Mouse (Mus musculus) MEL (cell line): ENCODE results near the gene Pax3. TPM values are rescaled to one million over a fixed set of nuclear protein-coding genes. Genes with fewer than 3 reads are reported as not detected.

Experiments used
- DNase-seq: peaks from one replicate; pipeline ENCODE4 v3.0.0; 2011; ENCODE audit warnings: low read depth, low spot score
- H3K27ac ChIP-seq: 2 replicates; pipeline ENCODE4 v1.5.1; 2012; ENCODE audit warnings: low read depth, mild to moderate bottlenecking, control low read depth, low read length, moderate library complexity; ENCODE audit not compliant: control insufficient read depth
- H3K27me3 ChIP-seq, 2 experiments: fragments of 150-350 bp in 1 of 2; sonication (generic) in 1 of 2; 2 replicates each; pipeline ENCODE4 v1.6.1; 2012; ENCODE audit warnings: low read length in 2 of 2, mild to moderate bottlenecking in 2 of 2, improper control_type of control experiment in 1 of 2, moderate library complexity in 1 of 2; ENCODE audit not compliant: insufficient read depth in 2 of 2, control insufficient read depth in 1 of 2
- H3K36me3 ChIP-seq, 2 experiments: 2 replicates each; pipeline ENCODE4 v1.6.1; 2012 to 2014; ENCODE audit warnings: low read length in 2 of 2, improper control_type of control experiment in 1 of 2, inconsistent platforms in 1 of 2, mild to moderate bottlenecking in 1 of 2; ENCODE audit not compliant: insufficient read depth in 2 of 2, control insufficient read depth in 1 of 2
- H3K4me1 ChIP-seq, 2 experiments: fragments of 150-350 bp in 1 of 2; sonication (generic) in 1 of 2; 2 replicates each; pipeline ENCODE4 v1.6.1; 2012; ENCODE audit warnings: low read length in 2 of 2, improper control_type of control experiment in 1 of 2, mild to moderate bottlenecking in 1 of 2; ENCODE audit not compliant: insufficient read depth in 2 of 2, control insufficient read depth in 1 of 2
- H3K4me3 ChIP-seq, 2 experiments: fragments of 150-350 bp in 1 of 2; sonication (generic) in 1 of 2; 2 replicates each; pipeline ENCODE4 v1.5.1; 2012; ENCODE audit warnings: low read depth in 2 of 2, low read length in 2 of 2, mild to moderate bottlenecking in 2 of 2, moderate library complexity in 2 of 2, control low read depth in 1 of 2, improper control_type of control experiment in 1 of 2; ENCODE audit not compliant: control insufficient read depth in 1 of 2, insufficient read depth in 1 of 2
- H3K79me2 ChIP-seq: 2 replicates; pipeline ENCODE4 v1.6.1; 2012; ENCODE audit warnings: mild to moderate bottlenecking, low read length, moderate library complexity; ENCODE audit not compliant: control insufficient read depth, poor library complexity, insufficient read depth
- H3K9ac ChIP-seq: 2 replicates; pipeline ENCODE4 v1.6.1; 2012; ENCODE audit warnings: low read depth, mild to moderate bottlenecking, control low read depth, low read length, moderate library complexity; ENCODE audit not compliant: control insufficient read depth, poor library complexity, severe bottlenecking
- H3K9me3 ChIP-seq: fragments of 150-350 bp; sonication (generic); replicated peaks from 2 replicates; pipeline ENCODE4 v1.6.1; 2012; ENCODE audit warnings: mild to moderate bottlenecking, low read length, improper control_type of control experiment, moderate library complexity; ENCODE audit not compliant: insufficient read depth
- BHLHE40 ChIP-seq: IDR thresholded peaks from 2 replicates; pipeline ENCODE4 v1.6.1; 2012; ENCODE audit warnings: low read depth, mild to moderate bottlenecking, inconsistent platforms, low read length, improper control_type of control experiment, borderline replicate concordance
- CHD1 ChIP-seq: IDR thresholded peaks from 2 replicates; pipeline ENCODE4 v1.6.1; 2012; ENCODE audit warnings: low read depth, mild to moderate bottlenecking, inconsistent platforms, low read length, improper control_type of control experiment
- CTCF ChIP-seq, 3 experiments: IDR thresholded peaks in 2 of 3; conservative IDR thresholded peaks in 1 of 3; 2 replicates each; pipeline ENCODE4 v1.5.1; 2011 to 2012; ENCODE audit warnings: low read length in 3 of 3, low read depth in 2 of 3, mild to moderate bottlenecking in 2 of 3, improper control_type of control experiment in 1 of 3, inconsistent platforms in 1 of 3, mixed read lengths in 1 of 3, moderate library complexity in 1 of 3; ENCODE audit not compliant: control insufficient read depth in 1 of 3, insufficient read depth in 1 of 3, poor library complexity in 1 of 3, severe bottlenecking in 1 of 3
- E2F4 ChIP-seq: IDR thresholded peaks from 2 replicates; pipeline ENCODE4 v1.6.1; 2011; ENCODE audit warnings: low read depth, low read length, improper control_type of control experiment, borderline replicate concordance
- EP300 ChIP-seq, 2 experiments: IDR thresholded peaks; 2 replicates each; pipeline ENCODE4 v1.6.1; 2011; ENCODE audit warnings: improper control_type of control experiment in 2 of 2, low read length in 2 of 2, low read depth in 1 of 2, mild to moderate bottlenecking in 1 of 2
- GABPA ChIP-seq: IDR thresholded peaks from 2 replicates; pipeline ENCODE4 v1.6.1; 2012; ENCODE audit warnings: low read depth, mild to moderate bottlenecking, inconsistent platforms, low read length, improper control_type of control experiment, moderate library complexity
- JUND ChIP-seq: IDR thresholded peaks from 2 replicates; pipeline ENCODE4 v1.6.1; 2011; ENCODE audit warnings: low read depth, mild to moderate bottlenecking, improper control_type of control experiment, low read length
- KAT2A ChIP-seq: conservative IDR thresholded peaks from 2 replicates; pipeline ENCODE4 v1.6.1; 2012; ENCODE audit warnings: low read depth, low read length, improper control_type of control experiment, inconsistent platforms
- MAFK ChIP-seq: IDR thresholded peaks from 2 replicates; pipeline ENCODE4 v1.6.1; 2011; ENCODE audit warnings: low read depth, mild to moderate bottlenecking, low read length, improper control_type of control experiment, borderline replicate concordance
- MAX ChIP-seq: IDR thresholded peaks from 2 replicates; pipeline ENCODE4 v1.6.1; 2011; ENCODE audit warnings: low read length, improper control_type of control experiment
- MAZ ChIP-seq: IDR thresholded peaks from 2 replicates; pipeline ENCODE4 v1.6.1; 2012; ENCODE audit warnings: low read depth, mild to moderate bottlenecking, inconsistent platforms, low read length, improper control_type of control experiment
- MEF2A ChIP-seq: IDR thresholded peaks from 2 replicates; pipeline ENCODE4 v1.6.1; 2014; ENCODE audit warnings: low read depth, mild to moderate bottlenecking, inconsistent platforms, low read length, improper control_type of control experiment; ENCODE audit not compliant: poor library complexity, insufficient replicate concordance, severe bottlenecking; ENCODE audit errors: extremely low read depth
- MYB ChIP-seq: IDR thresholded peaks from 2 replicates; pipeline ENCODE4 v1.6.1; 2011; ENCODE audit warnings: mild to moderate bottlenecking, low read depth, low read length, improper control_type of control experiment
- NELFE ChIP-seq: IDR thresholded peaks from 2 replicates; pipeline ENCODE4 v1.6.1; 2011; ENCODE audit warnings: low read depth, low read length, improper control_type of control experiment
- POLR2A ChIP-seq, 2 experiments: IDR thresholded peaks; 2 replicates each; pipeline ENCODE4 v1.6.1; 2011 to 2012; ENCODE audit warnings: low read length in 2 of 2, mild to moderate bottlenecking in 2 of 2, control low read depth in 1 of 2, improper control_type of control experiment in 1 of 2, low read depth in 1 of 2, moderate library complexity in 1 of 2; ENCODE audit not compliant: control insufficient read depth in 1 of 2, insufficient read depth in 1 of 2, poor library complexity in 1 of 2
- POLR2AphosphoS5 ChIP-seq: IDR thresholded peaks from 2 replicates; pipeline ENCODE4 v1.6.1; 2012; ENCODE audit warnings: low read depth, borderline replicate concordance, mild to moderate bottlenecking, inconsistent platforms, low read length, moderate library complexity, mixed read lengths
- RAD21 ChIP-seq: IDR thresholded peaks from 2 replicates; pipeline ENCODE4 v1.6.1; 2011; ENCODE audit warnings: mild to moderate bottlenecking, low read depth, low read length, improper control_type of control experiment
- RCOR1 ChIP-seq: IDR thresholded peaks from 2 replicates; pipeline ENCODE4 v1.6.1; 2012; ENCODE audit warnings: low read depth, mild to moderate bottlenecking, inconsistent platforms, low read length, improper control_type of control experiment
- SIN3A ChIP-seq: IDR thresholded peaks from 2 replicates; pipeline ENCODE4 v1.6.1; 2012; ENCODE audit warnings: low read length, improper control_type of control experiment, inconsistent platforms
- SMC3 ChIP-seq: IDR thresholded peaks from 2 replicates; pipeline ENCODE4 v1.6.1; 2011; ENCODE audit warnings: low read depth, low read length, improper control_type of control experiment
- TCF12 ChIP-seq: IDR thresholded peaks from 2 replicates; pipeline ENCODE4 v1.6.1; 2014; ENCODE audit warnings: low read depth, mild to moderate bottlenecking, inconsistent platforms, low read length, improper control_type of control experiment, moderate library complexity
- USF1 ChIP-seq: IDR thresholded peaks from 2 replicates; pipeline ENCODE4 v1.6.1; 2014; ENCODE audit warnings: low read depth, mild to moderate bottlenecking, inconsistent platforms, low read length, improper control_type of control experiment, moderate library complexity
- USF2 ChIP-seq, 2 experiments: IDR thresholded peaks; 2 replicates each; pipeline ENCODE4 v1.6.1; 2011 to 2012; ENCODE audit warnings: improper control_type of control experiment in 2 of 2, low read length in 2 of 2, borderline replicate concordance in 1 of 2, inconsistent platforms in 1 of 2, low read depth in 1 of 2, mild to moderate bottlenecking in 1 of 2; ENCODE audit not compliant: insufficient read depth in 1 of 2
- ZC3H11A ChIP-seq: IDR thresholded peaks from 2 replicates; pipeline ENCODE4 v1.6.1; 2012; ENCODE audit warnings: low read depth, mild to moderate bottlenecking, inconsistent platforms, low read length, improper control_type of control experiment
- ZNF384 ChIP-seq: IDR thresholded peaks from 2 replicates; pipeline ENCODE4 v1.6.1; 2012; ENCODE audit warnings: low read depth, mild to moderate bottlenecking, inconsistent platforms, low read length, improper control_type of control experiment
- polyA plus RNA-seq, 2 experiments: library from polyadenylated mRNA; stranded (reverse) in 1 of 2; unstranded in 1 of 2; fragments of >175 nt in 1 of 2; fragments of >200 nt in 1 of 2; gene quantifications; 2 replicates each; pipeline versions ENCODE4 v1.2.1 to v1.2.4; 2012; ENCODE audit warnings: low replicate concordance in 2 of 2, low read depth in 1 of 2; ENCODE audit not compliant: insufficient read length in 2 of 2, insufficient read depth in 1 of 2, missing spikeins in 1 of 2
- total RNA-seq: library from RNA; depleted of rRNA; stranded (reverse); fragments of 300-350 nt; gene quantifications from 2 replicates; pipeline ENCODE4 v1.2.3, GENCODE M21; 2012

Pax3 gene
- total and polyA plus RNA-seq, 3 experiments: not detected

DNA sequence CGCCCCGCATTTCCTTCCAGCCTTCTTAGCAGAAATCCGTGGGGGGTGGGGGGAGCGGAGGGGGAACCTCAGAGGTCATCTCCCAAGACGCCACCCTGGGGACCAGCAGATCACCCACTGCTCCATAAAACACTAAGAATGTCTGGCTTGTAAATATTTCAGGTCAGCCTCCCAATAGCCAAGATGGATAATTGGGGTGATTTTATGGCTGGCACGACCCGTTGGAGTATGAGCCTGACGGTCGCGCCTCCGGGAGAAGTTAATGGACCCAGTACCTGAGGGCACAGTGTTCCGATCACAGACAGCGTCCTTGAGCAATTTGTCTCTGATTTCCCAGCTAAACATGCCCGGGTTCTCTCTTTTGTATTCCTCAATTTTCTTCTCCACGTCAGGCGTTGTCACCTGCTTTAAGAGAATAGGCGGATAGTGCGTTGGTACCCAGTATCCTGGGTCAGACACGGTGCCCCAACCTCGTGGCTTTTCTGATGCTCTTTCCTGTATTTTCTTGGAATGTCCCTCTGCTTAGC is 3.4 kb downstream of the Pax3 start:
- no peaks in the 10 kb centered on the region for H3K27me3 ChIP-seq
- H3K4me3 ChIP-seq: no peak overlapping the region
- TF ChIP-seq SMC3 (no peak), MAX (no peak), NELFE (no peak), USF2 (IDR thresholded peaks at IDR 0.05; ENCODE audit: borderline replicate concordance in 1 of 2, insufficient read depth in 1 of 2, low read depth in 1 of 2, low read length in 2 of 2) (no peak), USF1 (no peak), TCF12 (no peak), MAFK (no peak), RCOR1 (no peak), ZNF384 (no peak), E2F4 (no peak), SIN3A (no peak), RAD21 (no peak), EP300 (IDR thresholded peaks at IDR 0.05; ENCODE audit: low read depth in 1 of 2, low read length in 2 of 2) (no peak), CHD1 (no peak), KAT2A (no peak), POLR2A (IDR thresholded peaks at IDR 0.05; ENCODE audit: control insufficient read depth in 1 of 2, insufficient read depth in 1 of 2, low read depth in 1 of 2, low read length in 2 of 2, poor library complexity in 1 of 2) (no peak), CTCF (IDR thresholded peaks at IDR 0.05 in 2 of 3, conservative IDR thresholded peaks at IDR 0.05 in 1 of 3; ENCODE audit: control insufficient read depth in 1 of 3, insufficient read depth in 1 of 3, low read depth in 2 of 3, low read length in 3 of 3, poor library complexity in 1 of 3, severe bottlenecking in 1 of 3) (no peak), JUND (no peak), GABPA (no peak), MYB (no peak)
- DNase-seq: no peak
- H3K79me2 ChIP-seq: no peaks in the 10 kb centered on the region
- no peak overlapping the region for H3K27ac ChIP-seq
- no peaks in the 10 kb centered on the region for H3K36me3 ChIP-seq
- no peaks in the 10 kb centered on the region for H3K9me3 ChIP-seq
- H3K4me1 ChIP-seq: no peaks in the 10 kb centered on the region
- H3K9ac ChIP-seq: no peak overlapping the region

DNA sequence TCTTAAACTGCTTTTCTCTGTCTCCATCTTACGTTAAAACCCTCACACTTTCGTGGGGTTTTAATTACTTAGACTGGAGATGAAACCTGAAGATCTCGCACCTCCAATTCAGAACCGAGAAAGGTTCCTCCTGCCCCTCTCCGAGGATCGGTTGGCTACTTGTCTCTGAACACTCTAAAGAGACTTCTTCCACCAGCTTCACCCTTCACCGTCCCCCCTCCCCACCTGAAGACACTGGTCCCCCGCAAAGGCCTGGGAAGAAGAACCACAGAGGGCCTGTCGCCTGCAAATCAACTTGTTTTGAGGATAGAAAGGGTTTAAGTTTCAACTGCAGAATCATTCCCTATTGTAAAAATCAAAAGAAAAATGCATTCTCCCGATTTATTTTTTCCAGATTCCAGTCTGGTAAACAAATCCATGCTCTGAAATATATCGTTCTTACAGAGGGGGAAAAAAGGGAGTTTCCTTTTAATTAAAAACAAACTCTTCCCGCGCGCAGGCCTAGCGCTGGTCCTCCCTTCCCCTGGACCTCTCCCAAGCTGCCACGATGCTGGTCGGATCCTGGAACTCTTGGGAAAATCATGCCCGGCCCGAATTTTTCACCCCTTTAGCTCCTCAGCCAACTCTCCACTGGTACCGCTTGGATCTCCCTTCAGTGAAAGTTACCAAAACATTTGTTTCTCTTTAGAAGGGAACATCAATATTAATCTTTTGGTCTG is 4.0 kb downstream of the Pax3 start:
- H3K36me3 ChIP-seq: no peaks in the 10 kb centered on the region
- H3K9ac ChIP-seq: no peak overlapping the region
- DNase-seq: no peak
- no peak overlapping the region for H3K27ac ChIP-seq
- H3K27me3 ChIP-seq: no peaks in the 10 kb centered on the region
- no peak for TF ChIP-seq MAFK
- no peak for TF ChIP-seq MEF2A
- no peak for TF ChIP-seq USF1
- TF ChIP-seq JUND: no peak
- TF ChIP-seq ZC3H11A: no peak
- TF ChIP-seq POLR2A (IDR thresholded peaks at IDR 0.05; ENCODE audit: control insufficient read depth in 1 of 2, insufficient read depth in 1 of 2, low read depth in 1 of 2, low read length in 2 of 2, poor library complexity in 1 of 2): no peak
- TF ChIP-seq MAX: no peak
- no peak for TF ChIP-seq BHLHE40
- TF ChIP-seq CTCF (IDR thresholded peaks at IDR 0.05 in 2 of 3, conservative IDR thresholded peaks at IDR 0.05 in 1 of 3; ENCODE audit: control insufficient read depth in 1 of 3, insufficient read depth in 1 of 3, low read depth in 2 of 3, low read length in 3 of 3, poor library complexity in 1 of 3, severe bottlenecking in 1 of 3): no peak
- no peak for TF ChIP-seq POLR2AphosphoS5
- TF ChIP-seq MAZ: no peak
- no peak for TF ChIP-seq RCOR1
- no peak overlapping the region for H3K4me3 ChIP-seq
- H3K79me2 ChIP-seq: no peaks in the 10 kb centered on the region
- no peaks in the 10 kb centered on the region for H3K9me3 ChIP-seq
- H3K4me1 ChIP-seq: no peaks in the 10 kb centered on the region
